Mouse (Mus musculus): ENCODE data around the gene P2rx4. TPM values are rescaled to one million over a fixed set of nuclear protein-coding genes. Genes with fewer than 3 reads are reported as not detected.
"Not testable (repeated sequence)": the region's sequence is repeated elsewhere in the genome, so short reads cannot be mapped to it uniquely, and the experiment has no call there.

The P2rx4 gene
- polyA plus RNA-seq (2014; fragmentation: Nextera tagmentation; extraction: Ambion mirVana) = 13.1 and 15.7 TPM in 2 replicates

- Histone ChIP-seq H3K4me3 (ENCODE audit: low read depth, low read length) (peak within 1 kb of the TSS; percentile 70), H3K27me3 (ENCODE audit: insufficient read depth, low read length) (no peaks in the 10 kb centered on the region), H3K4me2 (peak within 1 kb of the TSS; percentile 91), H3K27ac (ENCODE audit: low read depth) (peak within 1 kb of the TSS; percentile 80), H3K36me3 (ENCODE audit: insufficient read depth) (no peaks in the 10 kb centered on the region), H3K4me1 (ENCODE audit: insufficient read depth) (peaks cover 6% of the 10 kb centered on the region), H3K9ac (peak within 1 kb of the TSS; percentile 80), H3K9me3 (ENCODE audit: low read depth, low read length) (no peaks in the 10 kb centered on the region)
- DNase-seq = peak; percentile 81
- ATAC-seq (ENCODE audit: insufficient read depth) = peak; percentile 86
- TF ChIP-seq CTCF (IDR thresholded peaks at IDR 0.05; ENCODE audit: low read depth) = peak; percentile 44; the same call in 1 of the 2 replicates
- under 1% methylated on average over 66 of the region's 66 CpGs for WGBS
Observed at GRCm38 (mm10) chr5:122707276-122708181, at the start of gene P2rx4. Gene P2rx4 (plus strand): TSS chr5:122707544.

GRCm38 (mm10) chr5:122662501-122662900, 44.8 kb upstream of the P2rx4 start:
- Histone ChIP-seq H3K4me1 (ENCODE audit: insufficient read depth) (no peaks in the 10 kb centered on the region), H3K4me3 (ENCODE audit: low read depth, low read length) (no peak overlapping the region), H3K36me3 (ENCODE audit: insufficient read depth) (no peaks in the 10 kb centered on the region), H3K27me3 (ENCODE audit: insufficient read depth, low read length) (no peaks in the 10 kb centered on the region), H3K9me3 (ENCODE audit: low read depth, low read length) (no peaks in the 10 kb centered on the region), H3K4me2 (no peak overlapping the region), H3K9ac (no peak overlapping the region), H3K27ac (ENCODE audit: low read depth) (no peak overlapping the region)
- DNase-seq (no peak), ATAC-seq (ENCODE audit: insufficient read depth) (no peak)
- 90% methylated on average over 6 of the region's 6 CpGs for WGBS
- no peak for TF ChIP-seq CTCF (IDR thresholded peaks at IDR 0.05; ENCODE audit: low read depth)

- no peak for ATAC-seq (ENCODE audit: insufficient read depth)
- Histone ChIP-seq H3K4me3 (ENCODE audit: low read depth, low read length) (no peak overlapping the region), H3K36me3 (ENCODE audit: insufficient read depth) (no peaks in the 10 kb centered on the region), H3K27ac (ENCODE audit: low read depth) (no peak overlapping the region), H3K27me3 (ENCODE audit: insufficient read depth, low read length) (no peaks in the 10 kb centered on the region), H3K9me3 (ENCODE audit: low read depth, low read length) (no peaks in the 10 kb centered on the region), H3K4me2 (no peak overlapping the region), H3K4me1 (ENCODE audit: insufficient read depth) (no peaks in the 10 kb centered on the region), H3K9ac (no peak overlapping the region)
- WGBS = 34% methylated on average over 5 of the region's 5 CpGs
- DNase-seq = no peak
- TF ChIP-seq CTCF (IDR thresholded peaks at IDR 0.05; ENCODE audit: low read depth) = no peak
Observed at GRCm38 (mm10) chr5:122665036-122665435, 42.3 kb upstream of the P2rx4 start.

- Histone ChIP-seq H3K27me3 (ENCODE audit: insufficient read depth, low read length) (no peaks in the 10 kb centered on the region), H3K27ac (ENCODE audit: low read depth) (no peak overlapping the region), H3K4me1 (ENCODE audit: insufficient read depth) (no peaks in the 10 kb centered on the region), H3K9me3 (ENCODE audit: low read depth, low read length) (no peaks in the 10 kb centered on the region), H3K36me3 (ENCODE audit: insufficient read depth) (no peaks in the 10 kb centered on the region), H3K4me3 (ENCODE audit: low read depth, low read length) (no peak overlapping the region), H3K9ac (no peak overlapping the region), H3K4me2 (no peak overlapping the region)
- ATAC-seq (ENCODE audit: insufficient read depth) (no peak), DNase-seq (no peak)
- WGBS = 49% methylated on average over 15 of the region's 15 CpGs
- TF ChIP-seq CTCF (IDR thresholded peaks at IDR 0.05; ENCODE audit: low read depth) = no peak
Observed at GRCm38 (mm10) chr5:122668981-122669897, 38.1 kb upstream of the P2rx4 start.

GRCm38 (mm10) chr5:122671641-122672040, 35.7 kb upstream of the P2rx4 start:
- 68% methylated on average over 7 of the region's 7 CpGs for WGBS
- H3K9me3 ChIP-seq (ENCODE audit: low read depth, low read length); H3K27me3 ChIP-seq (ENCODE audit: insufficient read depth, low read length); H3K4me1 ChIP-seq (ENCODE audit: insufficient read depth); ATAC-seq (ENCODE audit: insufficient read depth); DNase-seq; H3K27ac ChIP-seq (ENCODE audit: low read depth); H3K4me2 ChIP-seq; H3K9ac ChIP-seq; H3K36me3 ChIP-seq (ENCODE audit: insufficient read depth); H3K4me3 ChIP-seq (ENCODE audit: low read depth, low read length): not testable (repeated sequence)
- 0 out of 2 replicates have a peak, but pooled peaks have one; percentile 6 for TF ChIP-seq CTCF (IDR thresholded peaks at IDR 0.05; ENCODE audit: low read depth)

GRCm38 (mm10) chr5:122672298-122672697, 35.0 kb upstream of the P2rx4 start:
- no peak for DNase-seq
- H3K4me2 ChIP-seq = no peak overlapping the region
- no peaks in the 10 kb centered on the region for H3K9me3 ChIP-seq (ENCODE audit: low read depth, low read length)
- no peak for ATAC-seq (ENCODE audit: insufficient read depth)
- H3K4me1 ChIP-seq (ENCODE audit: insufficient read depth) = no peaks in the 10 kb centered on the region
- 88% methylated on average over 5 of the region's 5 CpGs for WGBS
- no peaks in the 10 kb centered on the region for H3K36me3 ChIP-seq (ENCODE audit: insufficient read depth)
- H3K9ac ChIP-seq = no peak overlapping the region
- TF ChIP-seq CTCF (IDR thresholded peaks at IDR 0.05; ENCODE audit: low read depth) = no peak
- no peak overlapping the region for H3K27ac ChIP-seq (ENCODE audit: low read depth)
- H3K27me3 ChIP-seq (ENCODE audit: insufficient read depth, low read length) = no peaks in the 10 kb centered on the region
- H3K4me3 ChIP-seq (ENCODE audit: low read depth, low read length) = no peak overlapping the region
